Comparison of ENCODE assay signal across 14 mouse cellular contexts in genomic region chr9:79648587-79648986, GRCm38 (mm10).
DNase-seq lines count a peak whose midpoint lies in the region; ATAC-seq lines count a peak whose summit lies in the region.
"Had no signal": no experiment of that assay in that cellular context is flagged by ENCODE, and none has a peak within 500 bp of the region (broad histone marks: within the 10 kb centered on the region; RNA-seq: fewer than 3 reads in every experiment).

No protein-coding gene starts in this region.

- no peaks in the 10 kb centered on the region for H3K4me1 ChIP-seq in heart, embryonic 12.5 days (replicated peaks)
- H3K4me1 ChIP-seq in heart, embryonic 11.5 days (ENCODE audit: control insufficient read depth, insufficient read depth, low read length) = no peaks in the 10 kb centered on the region

- intact Hi-C loops in heart, postnatal 14 days (cut with DNase I) = no loop called here

- H3K9me3 ChIP-seq in heart, embryonic 12.5 days (replicated peaks) = no peaks in the 10 kb centered on the region
- no peaks in the 10 kb centered on the region for H3K9me3 ChIP-seq in heart, embryonic 11.5 days (replicated peaks; ENCODE audit: control insufficient read depth, low read length)

- peaks cover 6% of the 10 kb centered on the region; the same call in 1 of the 2 replicates for H3K36me3 ChIP-seq in heart, embryonic 12.5 days
- peaks cover 3% of the 10 kb centered on the region; the same call in 1 of the 2 replicates for H3K36me3 ChIP-seq in heart, embryonic 11.5 days (ENCODE audit: control insufficient read depth, insufficient read depth, low read length)

- no peak overlapping the region for H3K9ac ChIP-seq in heart, embryonic 12.5 days
- no peak overlapping the region for H3K9ac ChIP-seq in heart, embryonic 11.5 days (ENCODE audit: low read depth, low read length)
- H3K9ac ChIP-seq: lung, embryonic 14.5 days had no signal

- DNase-seq in 3T3-L1 (ENCODE audit: low read depth, low spot score) (peak; percentile 96), NIH3T3 (ENCODE audit: low read depth) (peak; percentile 71), MN1 (ENCODE audit: low spot score) (no peak)
- peak; percentile 3 to 18 for DNase-seq in heart, postnatal 14 days
- DNase-seq: adrenal gland, postnatal 25 days; cerebellum, adult 11 months; kidney, adult 2 months; lung, embryonic 14.5 days; right cerebral cortex, postnatal 4 days; thymus, postnatal 36 days had no signal

- WGBS in heart, embryonic 12.5 days = 62% methylated on average over 9 of the region's 9 CpGs
- 73% methylated on average over 9 of the region's 9 CpGs for WGBS in heart, embryonic 11.5 days (ENCODE audit: insufficient replicate concordance)

- H3K27ac ChIP-seq in heart, embryonic 12.5 days (ENCODE audit: poor library complexity, severe bottlenecking) = no peak overlapping the region
- no peak overlapping the region for H3K27ac ChIP-seq in heart, embryonic 11.5 days (ENCODE audit: low read depth, low read length)

- no peak overlapping the region for H3K4me3 ChIP-seq in heart, embryonic 12.5 days
- H3K4me3 ChIP-seq in heart, embryonic 11.5 days (ENCODE audit: low read depth, low read length) = no peak overlapping the region

- ATAC-seq in heart, embryonic 12.5 days (ENCODE audit: insufficient number of reproducible peaks, low FRiP score) = 0 out of 2 replicates have a peak, but pooled peaks have one; percentile 18
- ATAC-seq in heart, embryonic 11.5 days (replicated peaks; ENCODE audit: insufficient number of reproducible peaks, low FRiP score, low TSS enrichment) = no peak
- no peak for ATAC-seq in erythroid progenitor cell, adult 5-6 weeks (replicated peaks; ENCODE audit: low FRiP score, poor library complexity, severe bottlenecking)
- ATAC-seq: hindbrain, embryonic 16.5 days had no signal

- H3K4me2 ChIP-seq in heart, embryonic 12.5 days = no peak overlapping the region
- H3K4me2 ChIP-seq in heart, embryonic 11.5 days = no peak overlapping the region
- H3K4me2 ChIP-seq: lung, embryonic 14.5 days had no signal

- no peaks in the 10 kb centered on the region for H3K27me3 ChIP-seq in heart, embryonic 12.5 days (replicated peaks)
- no peaks in the 10 kb centered on the region for H3K27me3 ChIP-seq in heart, embryonic 11.5 days (ENCODE audit: control insufficient read depth, insufficient read depth, low read length)
